Comparison of ENCODE assay signal across 20 mouse cellular contexts in the genomic region with DNA sequence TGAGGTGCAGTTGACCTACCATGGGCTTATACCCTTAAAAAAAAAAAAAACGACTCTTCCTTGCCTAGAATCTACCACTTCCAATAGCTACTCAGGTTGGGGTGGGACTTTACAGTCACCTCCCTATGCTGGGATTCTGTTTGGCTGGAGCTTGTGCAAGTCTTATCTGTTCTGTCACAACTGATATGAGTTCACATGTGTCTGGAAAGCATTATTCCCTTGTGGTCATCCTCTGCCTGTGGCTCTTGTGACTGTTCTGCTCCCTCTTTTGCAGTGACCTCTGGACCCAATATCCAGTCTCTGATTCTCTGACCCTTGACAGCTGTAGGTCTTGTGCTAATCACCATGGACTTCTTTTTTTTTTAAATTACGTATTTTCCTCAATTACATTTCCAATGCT. TPM values are rescaled to one million over a fixed set of nuclear protein-coding genes. Genes with fewer than 3 reads are reported as not detected.
DNase-seq lines count a peak whose midpoint lies in the region; ATAC-seq and TF ChIP-seq lines count a peak whose summit lies in the region.
"Had no signal": no experiment of that assay in that cellular context is flagged by ENCODE, and none has a peak within 500 bp of the region (broad histone marks: within the 10 kb centered on the region; RNA-seq: fewer than 3 reads in every experiment).

No protein-coding gene starts in this region.

- no peak for TF ChIP-seq EP300 in heart, adult 2 months (IDR thresholded peaks at IDR 0.05; ENCODE audit: insufficient read depth, low read depth, low read length)

- no peak for DNase-seq in liver
- no peak for DNase-seq in heart, adult 2 months
- DNase-seq in kidney, adult 18-20 months, result no peak
- DNase-seq in urinary bladder, postnatal 14 days (ENCODE audit: low spot score), result no peak
- DNase-seq: adrenal gland, adult 8-10 months; adrenal gland, postnatal 14 days; adrenal gland, postnatal 36 days; cerebellum, adult 11-12 months; cerebellum, adult 2 months; cerebellum, adult 9-10 months; cerebellum, postnatal 25 days had no signal

- intact Hi-C loops in heart, adult 2 months (cut with DNase I), result no loop called here

- no peaks in the 10 kb centered on the region for H3K79me2 ChIP-seq in heart, adult 2 months (replicated peaks; ENCODE audit: control insufficient read depth, insufficient read depth, low read length)

- H3K9ac ChIP-seq in liver, embryonic 16.5 days (ENCODE audit: low read depth, low read length), result no peak overlapping the region
- no peak overlapping the region for H3K9ac ChIP-seq in intestine, embryonic 15.5 days
- H3K9ac ChIP-seq in intestine, embryonic 16.5 days (ENCODE audit: low read depth, low read length), result no peak overlapping the region
- H3K9ac ChIP-seq in heart, adult 2 months (ENCODE audit: low read depth, low read length), result no peak overlapping the region
- H3K9ac ChIP-seq: embryonic facial prominence, embryonic 12.5 days; forebrain, embryonic 13.5 days; forebrain, embryonic 15.5 days had no signal

- no peak for TF ChIP-seq POLR2A in small intestine, adult 2 months (IDR thresholded peaks at IDR 0.05; ENCODE audit: low read depth, low read length)
- no peak for TF ChIP-seq POLR2A in heart, adult 2 months (IDR thresholded peaks at IDR 0.05; ENCODE audit: insufficient read depth, low read depth, low read length)

- H3K27me3 ChIP-seq in liver, embryonic 16.5 days (ENCODE audit: control insufficient read depth, insufficient read depth, low read depth, low read length), result no peaks in the 10 kb centered on the region
- H3K27me3 ChIP-seq in intestine, embryonic 15.5 days (replicated peaks), result no peaks in the 10 kb centered on the region
- H3K27me3 ChIP-seq in intestine, embryonic 16.5 days (replicated peaks; ENCODE audit: control insufficient read depth, insufficient read depth, low read length), result no peaks in the 10 kb centered on the region
- H3K27me3 ChIP-seq in small intestine, adult 2 months (ENCODE audit: control insufficient read depth, insufficient read depth, low read length), result no peaks in the 10 kb centered on the region
- H3K27me3 ChIP-seq in heart, adult 2 months (ENCODE audit: control insufficient read depth, insufficient read depth, low read length), result no peaks in the 10 kb centered on the region
- H3K27me3 ChIP-seq: embryonic facial prominence, embryonic 12.5 days; forebrain, embryonic 13.5 days; forebrain, embryonic 15.5 days had no signal

- WGBS in liver, embryonic 16.5 days (ENCODE audit: insufficient replicate concordance), result 37% methylated on average over 2 of the region's 2 CpGs
- 64% methylated on average over 2 of the region's 2 CpGs for WGBS in intestine, embryonic 15.5 days
- 63% methylated on average over 2 of the region's 2 CpGs for WGBS in intestine, embryonic 16.5 days
- 42% methylated on average over 2 of the region's 2 CpGs for WGBS in small intestine, adult 2 months
- 62% methylated on average over 2 of the region's 2 CpGs for whole genome bisulfite sequencing in heart, adult 2 months

- ATAC-seq in liver, embryonic 16.5 days (ENCODE audit: low read depth), result peak; percentile 38
- ATAC-seq in intestine, embryonic 15.5 days, result peak; percentile 40; the same call in 1 of the 2 replicates
- ATAC-seq in intestine, embryonic 16.5 days, result peak; percentile 67
- ATAC-seq: forebrain, embryonic 13.5 days; forebrain, embryonic 15.5 days had no signal

- H3K4me2 ChIP-seq in liver, embryonic 16.5 days (ENCODE audit: low read depth, low read length), result no peak overlapping the region
- H3K4me2 ChIP-seq in intestine, embryonic 15.5 days (replicated peaks), result no peak overlapping the region
- no peak overlapping the region for H3K4me2 ChIP-seq in intestine, embryonic 16.5 days (ENCODE audit: low read depth, low read length)
- H3K4me2 ChIP-seq: embryonic facial prominence, embryonic 12.5 days; forebrain, embryonic 13.5 days; forebrain, embryonic 15.5 days had no signal

- no peak overlapping the region for H3K27ac ChIP-seq in liver, embryonic 16.5 days (ENCODE audit: low read length)
- H3K27ac ChIP-seq in intestine, embryonic 15.5 days, result no peak overlapping the region
- no peak overlapping the region for H3K27ac ChIP-seq in intestine, embryonic 16.5 days (ENCODE audit: low read length)
- H3K27ac ChIP-seq in small intestine, adult 2 months (ENCODE audit: insufficient read depth, low read depth, low read length), result peak overlapping the region; percentile 51; the same call in 1 of the 2 replicates
- no peak overlapping the region for H3K27ac ChIP-seq in heart, adult 2 months
- H3K27ac ChIP-seq: embryonic facial prominence, embryonic 10.5 days; embryonic facial prominence, embryonic 12.5 days; forebrain, embryonic 13.5 days; forebrain, embryonic 15.5 days had no signal

- no peaks in the 10 kb centered on the region for H3K36me3 ChIP-seq in liver, embryonic 16.5 days (ENCODE audit: control insufficient read depth, insufficient read depth)
- H3K36me3 ChIP-seq in intestine, embryonic 15.5 days, result no peaks in the 10 kb centered on the region
- no peaks in the 10 kb centered on the region for H3K36me3 ChIP-seq in intestine, embryonic 16.5 days (ENCODE audit: control insufficient read depth, insufficient read depth, low read length)
- no peaks in the 10 kb centered on the region for H3K36me3 ChIP-seq in small intestine, adult 2 months (ENCODE audit: control insufficient read depth, insufficient read depth, low read length)
- H3K36me3 ChIP-seq in heart, adult 2 months (ENCODE audit: control insufficient read depth, insufficient read depth, low read length), result no peaks in the 10 kb centered on the region
- H3K36me3 ChIP-seq: embryonic facial prominence, embryonic 10.5 days; embryonic facial prominence, embryonic 12.5 days; forebrain, embryonic 15.5 days had no signal

- H3K4me1 ChIP-seq in liver, embryonic 16.5 days (ENCODE audit: control insufficient read depth, low read depth, low read length), result no peaks in the 10 kb centered on the region
- peaks cover 18% of the 10 kb centered on the region for H3K4me1 ChIP-seq in intestine, embryonic 15.5 days (replicated peaks)
- H3K4me1 ChIP-seq in intestine, embryonic 16.5 days (ENCODE audit: control insufficient read depth, insufficient read depth, low read length), result peaks cover 15% of the 10 kb centered on the region
- peaks cover 29% of the 10 kb centered on the region; the same call in 1 of the 2 replicates for H3K4me1 ChIP-seq in small intestine, adult 2 months (ENCODE audit: control insufficient read depth, insufficient read depth, insufficient read length, low read length)
- peaks cover 8% of the 10 kb centered on the region for H3K4me1 ChIP-seq in heart, adult 2 months (ENCODE audit: control insufficient read depth, insufficient read depth, low read length)
- H3K4me1 ChIP-seq: forebrain, embryonic 15.5 days had no signal

- TF ChIP-seq CTCF in small intestine, adult 2 months (IDR thresholded peaks at IDR 0.05; ENCODE audit: extremely low read depth, insufficient read length, insufficient replicate concordance, low read depth, low read length), result no peak
- no peak for TF ChIP-seq CTCF in heart, adult 2 months (IDR thresholded peaks at IDR 0.05)

- H3K4me3 ChIP-seq in liver, embryonic 16.5 days (ENCODE audit: low read depth, low read length), result no peak overlapping the region
- H3K4me3 ChIP-seq in intestine, embryonic 15.5 days (replicated peaks), result no peak overlapping the region
- H3K4me3 ChIP-seq in intestine, embryonic 16.5 days (ENCODE audit: low read length), result no peak overlapping the region
- no peak overlapping the region for H3K4me3 ChIP-seq in small intestine, adult 2 months (ENCODE audit: low read depth, low read length)
- no peak overlapping the region for H3K4me3 ChIP-seq in heart, adult 2 months
- H3K4me3 ChIP-seq: embryonic facial prominence, embryonic 10.5 days; embryonic facial prominence, embryonic 12.5 days; forebrain, embryonic 13.5 days; forebrain, embryonic 15.5 days had no signal

- H3K9me3 ChIP-seq in liver, embryonic 16.5 days (replicated peaks; ENCODE audit: control insufficient read depth, low read length), result no peaks in the 10 kb centered on the region
- H3K9me3 ChIP-seq in intestine, embryonic 15.5 days, result no peaks in the 10 kb centered on the region
- no peaks in the 10 kb centered on the region; the same call in 1 of the 2 replicates for H3K9me3 ChIP-seq in intestine, embryonic 16.5 days (ENCODE audit: control insufficient read depth, low read length)
- H3K9me3 ChIP-seq: embryonic facial prominence, embryonic 10.5 days; embryonic facial prominence, embryonic 12.5 days; forebrain, embryonic 13.5 days; forebrain, embryonic 15.5 days had no signal

RNA-seq across cellular contexts. Expression of a gene that starts 31.9 kb away (rescaled TPM):
- 1.4 and 1.7 TPM in 2 replicates for polyA plus RNA-seq in liver, embryonic 16.5 days (2015; fragmentation: Nextera tagmentation; extraction: Ambion mirVana)
- 9.0 and 11.4 TPM in 2 replicates for polyA plus RNA-seq in intestine, embryonic 15.5 days (2015; fragmentation: Nextera tagmentation; extraction: Ambion mirVana)
- polyA plus RNA-seq in intestine, embryonic 16.5 days (2015; fragmentation: Nextera tagmentation; extraction: Ambion mirVana), result 5.5 and 7.0 TPM in 2 replicates
- polyA plus RNA-seq in small intestine, adult 2 months (2012; rRNA removed), result 46.7 and 189 TPM in 2 replicates
- total RNA-seq in heart, adult 2 months (2021), result 10 to 100 TPM; 15.3 to 16.2 TPM
- 24.7 and 28.5 TPM in 2 replicates for polyA plus RNA-seq in heart, adult 2 months (2012; rRNA removed)
- total RNA-seq: MEL had no signal
